Mouse (Mus musculus) ES-Bruce4 (cell line): ENCODE results near the gene Gcnt1. TPM values are rescaled to one million over a fixed set of nuclear protein-coding genes. Genes with fewer than 3 reads are reported as not detected.

Experiments
- H3K27ac ChIP-seq: 2 replicates; pipeline ENCODE4 v1.5.1; 2012; ENCODE audit warnings: low read length, inconsistent platforms; ENCODE audit not compliant: insufficient read depth
- H3K27me3 ChIP-seq: 2 replicates; pipeline ENCODE4 v1.6.1; 2012; ENCODE audit warnings: mild to moderate bottlenecking, low read length, inconsistent platforms; ENCODE audit not compliant: control insufficient read depth, poor library complexity, insufficient read depth, severe bottlenecking
- H3K36me3 ChIP-seq: 2 replicates; pipeline ENCODE4 v1.6.1; 2012; ENCODE audit warnings: inconsistent platforms, mild to moderate bottlenecking, low read length, moderate library complexity; ENCODE audit not compliant: control insufficient read depth, poor library complexity, insufficient read depth, severe bottlenecking
- H3K4me1 ChIP-seq: one replicate; pipeline ENCODE4 v1.8.1; 2011; ENCODE audit warnings: low read length; ENCODE audit not compliant: control insufficient read depth, insufficient read depth
- H3K4me3 ChIP-seq: 2 replicates; pipeline ENCODE4 v1.5.1; 2011; ENCODE audit warnings: low read depth, mild to moderate bottlenecking, low read length
- H3K9ac ChIP-seq: 2 replicates; pipeline ENCODE4 v1.6.1; 2012; ENCODE audit warnings: low read depth, mild to moderate bottlenecking, inconsistent platforms; ENCODE audit not compliant: poor library complexity, severe bottlenecking
- H3K9me3 ChIP-seq: replicated peaks from 2 replicates; pipeline ENCODE4 v1.6.1; 2012; ENCODE audit warnings: mild to moderate bottlenecking, low read length, inconsistent platforms; ENCODE audit not compliant: control insufficient read depth, poor library complexity, insufficient read depth, severe bottlenecking
- CTCF ChIP-seq: IDR thresholded peaks from one replicate; pipeline ENCODE4 v1.8.1; 2011; ENCODE audit warnings: low read depth, low read length
- EP300 ChIP-seq: IDR thresholded peaks from 2 replicates; pipeline ENCODE4 v1.6.1; 2011; ENCODE audit warnings: low read depth, low read length; ENCODE audit not compliant: insufficient read depth
- POLR2A ChIP-seq: IDR thresholded peaks from one replicate; pipeline ENCODE4 v1.8.1; 2011; ENCODE audit warnings: low read length; ENCODE audit not compliant: insufficient read depth
- polyA plus RNA-seq: library from polyadenylated mRNA; stranded (reverse); fragments of >200 nt; gene quantifications from 2 replicates; pipeline ENCODE4 v1.2.4, GENCODE M21; 2011; ENCODE audit warnings: low read depth; ENCODE audit not compliant: missing spikeins, insufficient read depth, insufficient read length

The Gcnt1 gene
- polyA plus RNA-seq, 1 experiment: 27.3 TPM

DNA sequence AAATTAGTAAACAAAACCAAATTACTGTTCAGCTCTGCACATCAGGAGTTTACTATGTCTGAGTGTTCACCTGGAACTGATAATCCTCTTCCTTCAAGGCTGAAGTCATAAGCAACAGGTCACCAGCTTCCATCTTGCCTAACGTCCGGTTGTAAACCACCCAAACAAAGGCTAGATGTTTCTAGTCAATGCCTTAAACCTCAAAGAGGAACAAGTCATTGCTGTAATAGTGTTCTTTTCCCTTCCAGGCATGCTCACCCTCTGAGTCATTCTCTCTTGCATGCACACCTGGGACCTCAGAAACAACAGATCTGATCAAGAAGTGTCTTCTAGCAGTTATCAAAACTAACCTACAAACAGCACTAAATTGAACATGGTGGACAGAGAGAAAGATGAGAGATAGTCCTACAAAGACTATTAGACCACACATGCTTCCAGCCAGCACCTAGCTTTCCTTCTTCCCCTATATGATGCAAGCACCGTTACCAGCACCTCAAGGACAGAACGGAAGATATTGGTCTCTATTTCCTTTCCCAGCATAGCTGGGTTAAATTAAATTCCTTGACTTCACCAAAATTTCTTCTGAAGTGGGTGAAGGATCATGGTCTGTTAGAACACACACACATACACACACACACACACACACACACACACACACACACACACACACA lies 94.1 kb downstream of the Gcnt1 start:
- H3K9ac ChIP-seq: no peak overlapping the region
- H3K36me3 ChIP-seq: no peaks in the 10 kb centered on the region
- TF ChIP-seq CTCF (no peak), EP300 (no peak), POLR2A (no peak)
- no peaks in the 10 kb centered on the region for H3K4me1 ChIP-seq
- H3K27me3 ChIP-seq: no peaks in the 10 kb centered on the region; the same call in 1 of the 2 replicates
- no peak overlapping the region for H3K27ac ChIP-seq
- H3K9me3 ChIP-seq: no peaks in the 10 kb centered on the region
- H3K4me3 ChIP-seq: no peak overlapping the region

Other genes starting within 250 kb of the Gcnt1 start
- 38.6 and 52.9 TPM in 2 replicates for gene Rfk, start 21.2 kb upstream of the Gcnt1 start, polyA plus RNA-seq